Mouse (Mus musculus): ENCODE data around the gene Kcnj8. TPM values are rescaled to one million over a fixed set of nuclear protein-coding genes. Genes with fewer than 3 reads are reported as not detected.

Gene Kcnj8
- polyA plus RNA-seq (2016; fragmentation: Nextera tagmentation; extraction: Ambion mirVana) = 6.6 and 8.4 TPM in 2 replicates

GRCm38 (mm10) chr6:142571055-142571618, at the start of gene Kcnj8:
Gene Kcnj8 (minus strand): TSS chr6:142571614.
- peaks cover 8% of the 10 kb centered on the region; the same call in 1 of the 2 replicates for H3K4me1 ChIP-seq
- H3K9me3 ChIP-seq = no peaks in the 10 kb centered on the region
- ATAC-seq (ENCODE audit: low FRiP score, low read depth) = peak; percentile 92
- peak within 1 kb of the TSS; percentile 53 for H3K9ac ChIP-seq
- peaks cover 43% of the 10 kb centered on the region for H3K27me3 ChIP-seq (replicated peaks)
- peak within 1 kb of the TSS; percentile 45 for H3K4me3 ChIP-seq
- no peaks in the 10 kb centered on the region for H3K36me3 ChIP-seq
- peak within 1 kb of the TSS; percentile 95 for H3K4me2 ChIP-seq (replicated peaks)
- no peak within 1 kb of the TSS for H3K27ac ChIP-seq
- 2% methylated on average over 34 of the region's 34 CpGs for WGBS

- H3K27ac ChIP-seq = no peak overlapping the region
- no peaks in the 10 kb centered on the region for H3K9me3 ChIP-seq
- no peak for ATAC-seq (ENCODE audit: low FRiP score, low read depth)
- no peaks in the 10 kb centered on the region for H3K27me3 ChIP-seq (replicated peaks)
- 49% methylated on average over 3 of the region's 3 CpGs for WGBS
- H3K36me3 ChIP-seq = no peaks in the 10 kb centered on the region
- H3K4me2 ChIP-seq (replicated peaks) = no peak overlapping the region
- no peak overlapping the region for H3K4me3 ChIP-seq
- no peak overlapping the region for H3K9ac ChIP-seq
- H3K4me1 ChIP-seq = no peaks in the 10 kb centered on the region
These were observed 45.2 kb upstream of the Kcnj8 start for GRCm38 (mm10) chr6:142616659-142617058.

GRCm38 (mm10) chr6:142614324-142614723, 42.9 kb upstream of the Kcnj8 start:
- Histone ChIP-seq H3K4me1 (no peaks in the 10 kb centered on the region), H3K36me3 (no peaks in the 10 kb centered on the region), H3K27ac (no peak overlapping the region), H3K9ac (no peak overlapping the region), H3K27me3 (replicated peaks) (no peaks in the 10 kb centered on the region), H3K4me3 (no peak overlapping the region), H3K9me3 (no peaks in the 10 kb centered on the region), H3K4me2 (replicated peaks) (no peak overlapping the region)
- no peak for ATAC-seq (ENCODE audit: low FRiP score, low read depth)
- WGBS = 82% methylated on average over 10 of the region's 10 CpGs

- Histone ChIP-seq H3K9me3 (no peaks in the 10 kb centered on the region), H3K4me1 (no peaks in the 10 kb centered on the region), H3K9ac (no peak overlapping the region), H3K27me3 (replicated peaks) (no peaks in the 10 kb centered on the region), H3K4me2 (replicated peaks) (no peak overlapping the region), H3K36me3 (no peaks in the 10 kb centered on the region), H3K4me3 (no peak overlapping the region), H3K27ac (no peak overlapping the region)
- ATAC-seq (ENCODE audit: low FRiP score, low read depth) = no peak
- 89% methylated on average over 8 of the region's 8 CpGs for WGBS
These were observed 41.0 kb upstream of the Kcnj8 start for GRCm38 (mm10) chr6:142612366-142612765.

GRCm38 (mm10) chr6:142609401-142610373, 38.3 kb upstream of the Kcnj8 start:
- no peak for ATAC-seq (ENCODE audit: low FRiP score, low read depth)
- H3K27me3 ChIP-seq (replicated peaks) = no peaks in the 10 kb centered on the region
- H3K9ac ChIP-seq = no peak overlapping the region
- H3K4me2 ChIP-seq (replicated peaks) = no peak overlapping the region
- H3K4me3 ChIP-seq = no peak overlapping the region
- WGBS = 70% methylated on average over 9 of the region's 9 CpGs
- no peaks in the 10 kb centered on the region for H3K9me3 ChIP-seq
- no peak overlapping the region for H3K27ac ChIP-seq
- H3K36me3 ChIP-seq = no peaks in the 10 kb centered on the region
- no peaks in the 10 kb centered on the region for H3K4me1 ChIP-seq

- no peaks in the 10 kb centered on the region for H3K27me3 ChIP-seq (replicated peaks)
- no peak for ATAC-seq (ENCODE audit: low FRiP score, low read depth)
- no peaks in the 10 kb centered on the region for H3K36me3 ChIP-seq
- H3K4me2 ChIP-seq (replicated peaks) = no peak overlapping the region
- no peaks in the 10 kb centered on the region for H3K4me1 ChIP-seq
- no peak overlapping the region for H3K4me3 ChIP-seq
- H3K27ac ChIP-seq = no peak overlapping the region
- no peak overlapping the region for H3K9ac ChIP-seq
- no peaks in the 10 kb centered on the region for H3K9me3 ChIP-seq
- WGBS = 50% methylated on average over 7 of the region's 7 CpGs
These were observed 35.7 kb upstream of the Kcnj8 start for GRCm38 (mm10) chr6:142607080-142607479.

- WGBS = 66% methylated on average over 6 of the region's 6 CpGs
- no peaks in the 10 kb centered on the region for H3K27me3 ChIP-seq (replicated peaks)
- ATAC-seq (ENCODE audit: low FRiP score, low read depth) = no peak
- no peaks in the 10 kb centered on the region for H3K4me1 ChIP-seq
- no peak overlapping the region for H3K4me2 ChIP-seq (replicated peaks)
- no peaks in the 10 kb centered on the region for H3K9me3 ChIP-seq
- no peak overlapping the region for H3K4me3 ChIP-seq
- H3K27ac ChIP-seq = no peak overlapping the region
- H3K9ac ChIP-seq = no peak overlapping the region
- H3K36me3 ChIP-seq = no peaks in the 10 kb centered on the region
These were observed 31.4 kb upstream of the Kcnj8 start for GRCm38 (mm10) chr6:142602772-142603171.

- Histone ChIP-seq H3K27ac (no peak overlapping the region), H3K4me2 (replicated peaks) (no peak overlapping the region), H3K9ac (no peak overlapping the region), H3K4me3 (no peak overlapping the region), H3K36me3 (no peaks in the 10 kb centered on the region), H3K9me3 (no peaks in the 10 kb centered on the region), H3K4me1 (no peaks in the 10 kb centered on the region), H3K27me3 (replicated peaks) (no peaks in the 10 kb centered on the region)
- ATAC-seq (ENCODE audit: low FRiP score, low read depth) = no peak
- WGBS = 86% methylated on average over 4 of the region's 4 CpGs
These were observed 7.4 kb upstream of the Kcnj8 start for GRCm38 (mm10) chr6:142578831-142579230.

GRCm38 (mm10) chr6:142577801-142578200, 6.4 kb upstream of the Kcnj8 start:
- no peak overlapping the region for H3K4me2 ChIP-seq (replicated peaks)
- no peaks in the 10 kb centered on the region for H3K4me1 ChIP-seq
- ATAC-seq (ENCODE audit: low FRiP score, low read depth) = no peak
- no peak overlapping the region for H3K9ac ChIP-seq
- H3K27ac ChIP-seq = no peak overlapping the region
- H3K4me3 ChIP-seq = no peak overlapping the region
- H3K9me3 ChIP-seq = no peaks in the 10 kb centered on the region
- no peaks in the 10 kb centered on the region for H3K36me3 ChIP-seq
- WGBS = 84% methylated on average over 6 of the region's 6 CpGs
- H3K27me3 ChIP-seq (replicated peaks) = peaks cover 3% of the 10 kb centered on the region

- H3K27ac ChIP-seq = no peak overlapping the region
- H3K9me3 ChIP-seq = no peaks in the 10 kb centered on the region
- ATAC-seq (ENCODE audit: low FRiP score, low read depth) = no peak
- no peak overlapping the region for H3K4me3 ChIP-seq
- 60% methylated on average over 6 of the region's 6 CpGs for WGBS
- H3K36me3 ChIP-seq = no peaks in the 10 kb centered on the region
- H3K4me1 ChIP-seq = peaks cover 8% of the 10 kb centered on the region; the same call in 1 of the 2 replicates
- H3K9ac ChIP-seq = no peak overlapping the region
- no peak overlapping the region for H3K4me2 ChIP-seq (replicated peaks)
- H3K27me3 ChIP-seq (replicated peaks) = peaks cover 43% of the 10 kb centered on the region
These were observed 1.5 kb upstream of the Kcnj8 start for GRCm38 (mm10) chr6:142572876-142573275.

GRCm38 (mm10) chr6:142571629-142572360, 381 bp upstream of the Kcnj8 start:
- H3K9me3 ChIP-seq = no peaks in the 10 kb centered on the region
- peak overlapping the region; percentile 95 for H3K4me2 ChIP-seq (replicated peaks)
- no peak overlapping the region for H3K27ac ChIP-seq
- 2% methylated on average over 21 of the region's 21 CpGs for WGBS
- H3K9ac ChIP-seq = peak overlapping the region; percentile 53; the same call in 1 of the 2 replicates
- H3K36me3 ChIP-seq = no peaks in the 10 kb centered on the region
- ATAC-seq (ENCODE audit: low FRiP score, low read depth) = peak; percentile 26; the same call in 1 of the 2 replicates
- H3K4me3 ChIP-seq = peak overlapping the region; percentile 45
- H3K27me3 ChIP-seq (replicated peaks) = peaks cover 43% of the 10 kb centered on the region
- peaks cover 8% of the 10 kb centered on the region; the same call in 1 of the 2 replicates for H3K4me1 ChIP-seq
